Mouse (Mus musculus) adrenal gland, postnatal 4 days (tissue): ENCODE results near the gene Sco2. TPM values are rescaled to one million over a fixed set of nuclear protein-coding genes. Genes with fewer than 3 reads are reported as not detected.

Source experiments
- DNase-seq, 2 experiments: peaks; one replicate each; pipeline ENCODE4 v3.0.0; 2021 to 2022; ENCODE audit warnings: low spot score in 2 of 2, mixed read lengths in 2 of 2
- long read RNA-seq, 2 experiments: library from polyadenylated mRNA; stranded (forward); transcript quantifications; one replicate each; pipeline ENCODE4 v2.0.0; 2021
- total RNA-seq, 2 experiments: library from RNA; stranded (reverse); gene quantifications; 2 replicates each; pipeline ENCODE4 v1.2.3; 2021

The Sco2 gene
- 10 to 100 TPM; 20.2 to 22.5 TPM for total RNA-seq
- long read RNA-seq, experiment 1, transcript Sco2-201 (3 exons, 1,145 nt): major isoform, 9 of 18 reads
- long read RNA-seq, experiment 1, partial matches to known transcripts: 8 of 18 reads
- long read RNA-seq, experiment 1, other reads (novel, unspliced or antisense): 0 of 18 reads
- long read RNA-seq, experiment 2, transcript Sco2-201 (3 exons, 1,145 nt): major isoform, 6 of 17 reads
- long read RNA-seq, experiment 2, partial matches to known transcripts: 7 of 17 reads
- long read RNA-seq, experiment 2, other reads (novel, unspliced or antisense): 0 of 17 reads

GRCm38 (mm10) chr15:89373762-89374248, at the start of gene Sco2:
Gene Sco2 (minus strand): TSS chr15:89373846.
- peak; percentile 86 to 90 for DNase-seq

- DNase-seq: no peak
Observed at GRCm38 (mm10) chr15:89421938-89422337, 48.3 kb upstream of the Sco2 start.

GRCm38 (mm10) chr15:89415282-89415681, 41.6 kb upstream of the Sco2 start:
- no peak for DNase-seq

DNA sequence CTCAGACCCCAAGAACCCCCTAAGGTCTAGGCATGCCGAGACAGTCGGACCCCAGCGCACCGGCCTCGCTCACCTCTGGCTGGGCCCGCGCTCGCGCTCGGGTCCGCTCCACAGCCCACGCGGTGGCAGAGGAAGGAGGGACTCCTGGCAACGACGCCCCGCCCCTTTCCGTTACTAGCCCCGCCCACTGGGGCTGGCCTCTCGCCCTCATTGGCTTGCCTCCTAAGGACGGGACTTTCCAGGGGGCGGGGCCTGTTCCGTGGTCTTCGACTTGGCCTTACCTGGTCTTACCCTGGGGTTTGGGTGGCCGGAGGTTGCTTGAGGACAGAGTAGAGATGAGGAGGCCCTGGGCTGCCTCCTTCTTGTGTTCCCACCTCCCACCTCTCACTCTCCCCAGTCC, 36.5 kb upstream of the Sco2 start, which contains the start of gene Syce3:
Gene Syce3, minus strand, starts transcription at position 386 of the 400 bp plus-strand sequence.
- DNase-seq: no peak

GRCm38 (mm10) chr15:89406691-89407090, 33.0 kb upstream of the Sco2 start:
- no peak for DNase-seq

GRCm38 (mm10) chr15:89404831-89405623, 31.4 kb upstream of the Sco2 start:
- no peak for DNase-seq

DNA sequence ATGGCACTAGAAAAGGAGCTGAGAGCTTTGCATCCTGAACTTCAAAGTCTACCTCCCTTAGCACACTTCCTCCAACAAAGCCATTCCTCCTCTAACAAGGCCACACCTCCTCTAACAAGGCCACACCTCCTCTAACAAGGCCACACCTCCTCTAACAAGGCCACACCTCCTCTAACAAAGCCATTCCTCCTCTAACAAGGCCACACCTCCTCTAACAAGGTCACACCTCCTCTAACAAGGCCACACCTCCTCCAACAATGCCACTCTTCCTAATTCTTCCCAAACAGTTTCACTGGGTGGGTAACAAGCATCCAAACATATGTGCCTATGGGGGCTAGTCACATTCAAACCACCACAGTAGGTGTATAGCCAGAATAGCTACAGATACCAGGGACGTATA, 28.8 kb upstream of the Sco2 start:
- DNase-seq: no peak

DNA sequence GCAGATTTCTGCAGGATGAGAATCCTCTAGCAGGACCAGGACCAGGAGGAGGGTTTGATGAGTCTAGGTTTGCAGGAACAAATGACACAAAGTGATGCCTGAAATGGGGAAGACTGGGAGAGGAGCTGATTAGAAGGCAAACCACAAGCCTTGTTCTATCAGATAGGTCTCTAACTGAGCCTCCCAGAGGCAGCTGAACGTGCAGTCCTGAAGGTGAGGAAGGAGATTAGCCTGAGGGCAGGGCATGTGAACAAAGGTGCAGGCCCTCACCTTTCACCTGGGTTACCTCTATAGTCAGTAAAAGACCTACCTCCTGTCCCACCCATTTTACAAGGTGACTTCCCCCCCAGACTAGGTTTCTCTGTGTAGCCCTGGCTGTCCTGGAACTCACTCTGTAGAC, 26.1 kb upstream of the Sco2 start:
- DNase-seq: no peak

DNA sequence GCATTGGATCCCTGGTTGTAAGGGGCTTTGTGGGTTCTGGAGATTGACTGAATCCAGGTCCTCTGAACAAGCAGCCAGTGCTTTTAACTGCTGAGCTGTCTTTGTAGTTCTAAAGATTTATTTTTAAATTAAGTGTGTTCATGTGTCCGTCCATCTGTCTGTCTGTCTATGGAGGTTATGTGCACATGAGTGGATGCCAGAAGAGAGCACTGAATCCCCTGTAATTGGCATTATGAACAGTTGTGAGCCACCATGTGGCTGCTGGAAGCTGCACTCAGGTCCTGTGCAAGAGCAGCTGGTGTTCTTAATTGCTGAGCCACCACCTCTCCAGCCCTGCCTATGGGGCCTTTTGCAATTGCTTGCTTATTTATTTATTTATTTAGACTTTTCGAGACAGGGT, 24.5 kb upstream of the Sco2 start:
- DNase-seq: no peak

GRCm38 (mm10) chr15:89396883-89397282, 23.2 kb upstream of the Sco2 start:
- no peak for DNase-seq

DNA sequence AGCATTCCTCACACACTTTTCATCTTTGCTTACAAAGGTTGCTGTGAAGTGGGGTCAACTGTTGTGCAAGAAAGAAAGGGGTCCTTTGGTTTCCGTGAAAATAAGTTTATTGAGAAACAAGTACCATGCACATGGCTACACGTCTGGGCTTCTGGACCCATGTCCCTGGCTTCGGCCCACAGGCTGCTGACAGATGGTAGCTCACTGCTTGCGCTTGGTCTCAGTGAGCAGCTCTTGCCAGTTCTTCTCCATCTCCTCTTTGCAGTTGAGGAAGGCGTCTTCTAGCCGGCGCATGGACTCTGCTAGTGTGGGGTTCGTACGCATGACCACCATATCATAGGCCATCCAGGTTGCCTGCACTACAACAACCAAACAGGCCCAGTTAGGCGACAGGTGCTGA, 16.4 kb upstream of the Sco2 start:
- DNase-seq: no peak

GRCm38 (mm10) chr15:89387127-89387526, 13.5 kb upstream of the Sco2 start:
- DNase-seq: no peak

DNA sequence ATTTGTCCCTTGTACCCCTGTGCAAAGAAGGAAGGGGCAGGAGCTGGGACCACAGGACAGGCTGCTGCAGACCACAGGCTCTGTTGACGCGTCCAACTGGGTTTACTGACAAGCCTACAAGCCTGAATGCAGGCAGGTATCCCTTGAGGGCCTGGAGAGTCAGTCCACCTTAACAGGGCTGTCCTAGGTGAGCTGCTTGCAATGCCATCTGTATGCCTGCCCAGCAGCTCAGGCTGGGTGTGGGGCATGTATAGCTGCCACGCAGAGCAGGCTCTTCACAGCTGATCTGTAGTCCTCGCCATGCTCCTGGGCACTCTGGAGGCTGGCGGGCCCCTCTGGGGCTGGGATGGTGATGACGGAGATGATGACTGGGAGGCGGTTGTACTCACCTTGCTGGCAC, 11.0 kb upstream of the Sco2 start, which contains the start of gene Klhdc7b:
Gene Klhdc7b, plus strand, starts transcription at position 301 of the 400 bp plus-strand sequence.
- no peak for DNase-seq

GRCm38 (mm10) chr15:89379429-89379828, 5.8 kb upstream of the Sco2 start:
- DNase-seq: no peak

DNA sequence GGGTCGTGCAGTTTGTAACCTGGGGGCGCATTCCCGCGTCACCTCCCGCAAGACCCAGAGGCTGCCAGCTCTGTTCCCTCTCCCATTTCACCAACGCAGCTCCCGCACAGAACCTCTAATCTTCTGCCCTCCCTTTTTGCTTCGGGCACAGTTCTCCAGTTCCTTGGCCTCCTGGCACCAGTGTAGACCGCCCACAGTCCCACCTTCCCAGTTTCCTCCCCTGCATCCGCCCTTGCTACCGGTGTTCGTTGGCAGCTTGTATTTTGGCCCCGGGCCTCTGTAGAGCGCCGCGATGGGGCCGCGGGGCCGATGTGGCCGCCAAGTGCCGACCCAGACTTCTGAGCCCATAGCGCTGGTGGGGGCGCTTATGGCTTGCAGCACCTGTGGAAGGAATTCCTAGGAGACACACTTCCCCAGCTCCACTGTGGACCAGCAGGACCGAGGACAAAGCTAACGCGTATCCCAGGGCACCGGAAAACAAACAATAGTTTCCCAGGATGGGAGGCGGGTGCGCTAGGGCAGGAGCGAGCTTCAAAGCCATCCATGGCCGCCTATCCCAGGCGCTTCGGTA, 5.3 kb upstream of the Sco2 start, which contains the start of gene Odf3b:
Gene Odf3b, minus strand, starts transcription at position 452 of the 571 bp plus-strand sequence.
- DNase-seq: no peak

DNA sequence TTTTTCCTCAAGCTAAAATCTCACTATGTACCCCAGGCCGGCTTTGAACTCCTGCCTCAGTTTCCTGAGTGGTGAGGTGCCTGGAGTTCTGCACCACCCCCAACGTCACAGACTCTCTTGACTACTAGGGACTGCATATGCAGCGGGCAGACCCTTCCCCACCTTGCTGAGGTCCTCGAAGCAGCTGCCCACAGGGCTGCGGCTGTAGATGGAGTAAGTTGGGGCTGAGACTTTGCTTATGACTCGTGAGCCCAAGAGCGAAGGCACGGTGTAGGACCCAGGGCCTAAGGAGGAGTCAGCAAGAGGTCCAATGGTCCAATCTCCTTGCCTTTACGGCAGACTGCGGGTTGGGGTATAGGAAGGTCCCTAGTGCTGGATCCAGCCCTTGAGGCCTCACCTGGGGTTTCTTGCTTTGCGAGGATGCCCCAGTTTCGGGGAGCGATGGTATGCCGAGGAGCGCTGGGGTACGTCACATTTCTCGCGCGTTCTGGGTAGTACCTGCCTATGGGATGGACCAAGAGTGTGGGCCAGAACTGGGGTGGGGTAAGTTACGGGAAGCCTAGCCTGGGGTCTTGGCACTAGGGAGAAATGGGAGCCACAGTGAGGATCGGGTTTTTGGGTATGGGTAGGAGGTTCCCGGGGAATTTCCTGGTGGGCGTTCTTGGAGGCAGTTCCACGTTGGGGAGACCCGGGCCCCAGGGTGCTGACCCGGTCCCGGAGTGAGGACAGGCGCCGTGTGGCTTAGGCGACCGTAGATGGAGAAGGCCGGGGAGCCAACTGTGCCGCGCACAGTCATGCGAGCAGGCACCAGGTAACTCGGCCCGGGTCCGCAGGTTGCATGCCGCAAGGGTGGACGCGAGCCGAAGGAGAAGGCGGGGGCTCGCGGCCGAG, 4.5 kb upstream of the Sco2 start:
- DNase-seq: no peak

- DNase-seq: no peak
Observed at GRCm38 (mm10) chr15:89377362-89377761, 3.7 kb upstream of the Sco2 start.

GRCm38 (mm10) chr15:89376957-89377356, 3.3 kb upstream of the Sco2 start, which contains the start of gene Tymp:
Gene Tymp (minus strand): TSS chr15:89377039.
- no peak for DNase-seq

- no peak for DNase-seq
Observed at GRCm38 (mm10) chr15:89376040-89376439, 2.4 kb upstream of the Sco2 start.

DNA sequence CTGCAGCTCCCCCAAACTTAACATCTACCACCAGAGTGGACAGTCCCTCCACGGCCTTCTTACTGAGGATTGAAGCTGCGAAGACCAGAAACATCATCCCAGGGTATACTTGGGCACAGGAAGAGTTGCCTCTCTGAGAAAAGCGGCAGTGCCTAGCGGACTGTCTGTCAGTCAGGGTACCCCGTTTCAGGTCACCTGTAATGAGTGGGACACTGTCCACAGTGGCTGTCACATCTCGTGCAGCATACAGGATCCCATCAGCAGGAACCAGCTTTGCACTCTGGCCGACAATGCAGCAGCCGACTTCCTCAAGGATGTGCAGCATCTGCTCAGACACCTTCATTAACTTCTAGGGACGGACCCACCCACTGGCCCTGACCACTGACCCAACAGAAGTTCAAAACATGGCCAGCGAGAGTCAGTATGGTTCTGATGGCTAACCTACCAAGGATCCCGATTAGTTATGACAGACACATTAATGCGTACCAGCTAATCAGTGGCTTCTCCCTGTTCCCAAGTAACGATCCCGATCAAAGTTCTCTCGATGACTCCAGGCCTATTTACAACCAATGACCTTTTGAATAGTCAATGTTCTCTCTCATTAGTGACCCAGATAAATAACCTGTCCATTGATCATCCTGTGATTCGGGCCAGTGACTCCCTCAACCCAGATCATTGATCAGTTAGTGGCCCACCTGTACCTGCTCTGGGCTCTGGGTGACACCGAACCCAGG, 1.3 kb upstream of the Sco2 start:
- DNase-seq: no peak
